Mouse (Mus musculus): ENCODE results near the gene Ubqln4. TPM values are rescaled to one million over a fixed set of nuclear protein-coding genes. Genes with fewer than 3 reads are reported as not detected.
A peak's percentile ranks its signal among the peaks of the same experiment; 100 is the strongest.

The Ubqln4 gene
- total and polyA plus RNA-seq, 3 experiments = 22.8 to 62.2 (median 39.6) TPM

- 0 out of 2 replicates have a peak, but pooled peaks have one; percentile 24 for TF ChIP-seq MYC (IDR thresholded peaks at IDR 0.05; ENCODE audit: low read depth, low read length)
- peak; percentile 87 for TF ChIP-seq NELFE (IDR thresholded peaks at IDR 0.05; ENCODE audit: low read depth, low read length)
- TF ChIP-seq RCOR1 (conservative IDR thresholded peaks at IDR 0.05; ENCODE audit: low read depth, low read length) = no peak
- no peak for TF ChIP-seq PAX5 (IDR thresholded peaks at IDR 0.05; ENCODE audit: low read length)
- peak; percentile 90 for TF ChIP-seq ELF1 (IDR thresholded peaks at IDR 0.05; ENCODE audit: low read depth, low read length)
- peak; percentile 91 for TF ChIP-seq TBP (conservative IDR thresholded peaks at IDR 0.05; ENCODE audit: low read depth, low read length)
- TF ChIP-seq ETS1 (conservative IDR thresholded peaks at IDR 0.05; ENCODE audit: low read depth, low read length) = no peak
- TF ChIP-seq ZKSCAN1 (IDR thresholded peaks at IDR 0.05; ENCODE audit: borderline replicate concordance, low read depth, low read length) = no peak
- TF ChIP-seq USF2 (conservative IDR thresholded peaks at IDR 0.05; ENCODE audit: low read depth, low read length) = no peak
- no peak for TF ChIP-seq BHLHE40 (IDR thresholded peaks at IDR 0.05; ENCODE audit: low read depth, low read length)
- TF ChIP-seq USF1 (IDR thresholded peaks at IDR 0.05; ENCODE audit: low read depth, low read length) = no peak
- TF ChIP-seq E2F4 (IDR thresholded peaks at IDR 0.05; ENCODE audit: insufficient replicate concordance, low read depth, low read length) = no peak
- TF ChIP-seq POLR2A (IDR thresholded peaks at IDR 0.05; ENCODE audit: low read depth, low read length) = peak; percentile 86
- peak; percentile 88 for TF ChIP-seq SIN3A (IDR thresholded peaks at IDR 0.05; ENCODE audit: low read length)
- TF ChIP-seq RAD21 (IDR thresholded peaks at IDR 0.05; ENCODE audit: low read depth, low read length) = no peak
- TF ChIP-seq GABPA (IDR thresholded peaks at IDR 0.05; ENCODE audit: insufficient replicate concordance, low read depth, low read length) = peak; percentile 63; the same call in 1 of the 2 replicates
- peak; percentile 40; the same call in 1 of the 2 replicates for TF ChIP-seq NRF1 (IDR thresholded peaks at IDR 0.05; ENCODE audit: low read depth, low read length)
- no peak for TF ChIP-seq JUN (IDR thresholded peaks at IDR 0.05; ENCODE audit: insufficient read depth, low read depth, low read length)
Observed at GRCm38 (mm10) chr3:88579454-88580117, 26.0 kb downstream of the Ubqln4 start (continued).

GRCm38 (mm10) chr3:88585769-88586168, 32.2 kb downstream of the Ubqln4 start:
- peaks cover 12% of the 10 kb centered on the region for H3K79me2 ChIP-seq (replicated peaks; ENCODE audit: control insufficient read depth, extremely low read depth, insufficient read depth, poor library complexity, severe bottlenecking)
- no peak overlapping the region for H3K9ac ChIP-seq (ENCODE audit: insufficient read depth, low read depth)
- TF ChIP-seq IRF4 (IDR thresholded peaks at IDR 0.05; ENCODE audit: low read depth, low read length) (no peak), TBP (conservative IDR thresholded peaks at IDR 0.05; ENCODE audit: low read depth, low read length) (no peak), POLR2AphosphoS2 (IDR thresholded peaks at IDR 0.05; ENCODE audit: low read depth, low read length) (no peak), HCFC1 (IDR thresholded peaks at IDR 0.05; ENCODE audit: low read depth, low read length) (no peak), ETS1 (conservative IDR thresholded peaks at IDR 0.05; ENCODE audit: low read depth, low read length) (no peak), E2F4 (IDR thresholded peaks at IDR 0.05; ENCODE audit: insufficient replicate concordance, low read depth, low read length) (no peak), NELFE (IDR thresholded peaks at IDR 0.05; ENCODE audit: low read depth, low read length) (no peak), NRF1 (IDR thresholded peaks at IDR 0.05; ENCODE audit: low read depth, low read length) (no peak), JUND (conservative IDR thresholded peaks at IDR 0.05; ENCODE audit: low read depth, low read length) (no peak), RAD21 (IDR thresholded peaks at IDR 0.05; ENCODE audit: low read depth, low read length) (no peak), MAZ (IDR thresholded peaks at IDR 0.05; ENCODE audit: low read depth, low read length) (no peak), MEF2A (IDR thresholded peaks at IDR 0.05; ENCODE audit: borderline replicate concordance, low read depth, low read length) (no peak), MXI1 (IDR thresholded peaks at IDR 0.05; ENCODE audit: low read depth, low read length) (no peak), POLR2A (IDR thresholded peaks at IDR 0.05; ENCODE audit: low read depth, low read length) (no peak), JUN (IDR thresholded peaks at IDR 0.05; ENCODE audit: insufficient read depth, low read depth, low read length) (no peak), PAX5 (IDR thresholded peaks at IDR 0.05; ENCODE audit: low read length) (no peak), ZMIZ1 (IDR thresholded peaks at IDR 0.05; ENCODE audit: low read depth, low read length) (no peak), RCOR1 (conservative IDR thresholded peaks at IDR 0.05; ENCODE audit: low read depth, low read length) (no peak), ZNF384 (IDR thresholded peaks at IDR 0.05; ENCODE audit: low read depth, low read length) (no peak), GABPA (IDR thresholded peaks at IDR 0.05; ENCODE audit: insufficient replicate concordance, low read depth, low read length) (no peak)
- H3K27me3 ChIP-seq (replicated peaks) = no peaks in the 10 kb centered on the region
- in situ Hi-C loops (cut with MboI; ENCODE audit: low pct_ligation_motif_present, low pct_unique_long_range_greater_than_20kb, low sequenced_read_pairs) (no loop called here), dilution Hi-C loops (cut with MboI; ENCODE audit: extremely low pct_ligation_motif_present, extremely low pct_unique_long_range_greater_than_20kb, low sequenced_read_pairs) (no loop called here)
- no peak overlapping the region for H3K4me2 ChIP-seq (ENCODE audit: insufficient read depth, low read depth, poor library complexity, severe bottlenecking)
- no peaks in the 10 kb centered on the region for H3K9me3 ChIP-seq (replicated peaks; ENCODE audit: low read length)
- no peak overlapping the region for H3K27ac ChIP-seq (ENCODE audit: insufficient read depth, low read depth)
- no peak overlapping the region for H3K4me3 ChIP-seq (replicated peaks in 1 of 3; ENCODE audit: low read depth in 2 of 3, low read length in 2 of 3, poor library complexity in 1 of 3)
- H3K36me3 ChIP-seq (replicated peaks in 1 of 2; ENCODE audit: control insufficient read depth in 1 of 2, insufficient read depth in 1 of 2, low read length in 1 of 2) = peaks cover 46 to 73% of the 10 kb centered on the region in 2 experiments
- peaks cover 2 to 12% of the 10 kb centered on the region in 2 experiments; a peak in 2 of 4 replicates for H3K4me1 ChIP-seq (ENCODE audit: control insufficient read depth in 1 of 2, insufficient read depth in 2 of 2)
- no peak for DNase-seq (ENCODE audit: extremely low read depth)

All from CH12.LX (cell line).